Mouse (Mus musculus) kidney, adult 18-20 months (tissue): ENCODE data around the gene Ccdc85a.
"Not testable (repeated sequence)": the region's sequence is repeated elsewhere in the genome, so short reads cannot be mapped to it uniquely, and the experiment has no call there.

Source experiments
- DNase-seq: peaks from one replicate; pipeline ENCODE4 v3.0.0; 2021

Ccdc85a gene

DNA sequence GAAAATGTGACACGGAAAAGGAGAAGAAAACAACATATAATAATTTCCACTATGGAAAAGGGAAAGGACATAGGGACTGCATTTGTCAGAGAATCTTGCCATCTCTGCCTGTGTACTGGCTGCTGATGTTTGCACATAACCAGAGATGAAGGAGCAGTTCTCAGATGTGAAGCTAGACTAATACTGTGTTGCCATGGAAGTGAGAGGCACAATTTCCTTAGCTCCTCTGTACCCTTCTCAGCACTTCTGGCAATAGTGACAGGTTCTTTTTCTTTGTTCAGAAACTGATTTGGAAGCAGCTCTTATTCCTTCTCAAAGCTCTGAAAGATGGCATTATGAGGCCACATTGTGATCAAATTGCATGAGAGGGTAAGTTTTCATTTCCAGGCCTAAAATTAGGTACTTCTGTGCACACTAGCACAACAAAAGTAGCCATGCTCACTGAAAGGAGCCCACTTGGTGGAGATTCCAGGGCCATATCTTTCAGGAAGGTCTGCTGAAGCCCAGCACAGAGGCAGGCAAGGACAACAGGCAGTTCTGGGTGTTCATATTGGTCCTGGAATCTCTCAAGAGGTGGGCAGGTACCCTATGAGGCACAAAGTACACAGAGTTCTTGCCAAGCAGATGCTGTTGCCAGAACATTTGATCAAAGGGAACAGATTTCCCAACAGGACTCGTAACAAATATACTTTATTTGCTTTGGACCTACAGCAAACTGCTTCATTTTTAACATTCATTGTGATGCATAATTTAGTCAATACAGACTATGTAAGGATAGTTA lies 161.5 kb downstream of the Ccdc85a start:
- DNase-seq, result no peak

DNA sequence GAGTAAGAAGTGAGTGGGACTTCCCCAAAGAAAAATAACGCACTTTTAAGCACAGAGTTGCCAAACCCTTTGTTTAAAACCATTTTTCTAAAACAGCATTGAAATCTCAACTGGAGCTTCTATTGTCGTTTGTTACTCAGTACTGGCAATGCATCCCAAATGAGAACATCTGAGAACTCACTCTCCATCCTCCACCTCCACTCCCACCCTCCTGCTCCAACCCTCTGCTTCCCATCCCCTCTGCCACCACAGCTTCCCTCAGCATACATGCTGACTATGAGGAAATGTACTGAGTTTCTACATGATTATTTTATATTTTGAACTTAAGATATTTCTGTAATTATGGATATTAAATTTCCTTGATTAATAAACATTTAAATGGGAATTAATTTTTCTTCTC lies 168.3 kb downstream of the Ccdc85a start:
- no peak for DNase-seq

DNA sequence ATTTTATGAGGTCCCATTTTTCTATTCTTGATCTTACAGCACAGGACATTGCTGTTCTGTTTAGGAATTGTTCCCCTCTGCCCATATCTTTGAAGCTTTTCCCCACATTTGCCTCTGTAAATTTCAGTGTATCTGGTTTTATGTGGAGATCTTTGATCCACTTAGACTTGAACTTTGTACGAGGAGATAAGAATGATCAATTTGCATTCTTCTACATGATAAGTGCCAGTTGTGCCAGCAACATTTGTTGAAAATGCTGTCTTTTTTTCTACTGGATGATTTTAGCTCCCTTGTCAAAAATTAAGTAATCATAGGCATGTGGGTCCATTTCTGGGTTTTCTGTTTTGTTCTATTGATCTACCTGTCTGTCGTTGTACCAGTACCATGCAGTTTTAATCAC lies 174.2 kb downstream of the Ccdc85a start:
- DNase-seq, result not testable (repeated sequence)

DNA sequence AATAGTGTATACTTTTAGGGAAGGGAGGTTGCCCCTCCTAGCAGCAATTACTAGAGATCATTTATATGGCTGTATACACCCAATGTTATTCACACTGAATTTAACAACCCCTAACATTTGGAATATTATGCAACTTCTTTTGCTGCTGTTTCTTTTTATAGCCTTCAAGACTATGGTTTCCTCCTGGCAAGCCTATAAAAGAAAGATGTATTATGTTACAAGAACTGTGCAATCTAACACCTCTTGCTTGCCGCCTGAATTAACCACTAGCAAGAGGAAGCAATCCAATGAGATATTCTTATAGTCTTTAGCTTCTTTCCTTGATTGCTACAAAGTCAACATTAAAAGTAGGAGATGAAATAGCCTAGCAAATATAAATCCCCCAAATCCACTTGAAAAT lies 187.0 kb downstream of the Ccdc85a start:
- no peak for DNase-seq

DNA sequence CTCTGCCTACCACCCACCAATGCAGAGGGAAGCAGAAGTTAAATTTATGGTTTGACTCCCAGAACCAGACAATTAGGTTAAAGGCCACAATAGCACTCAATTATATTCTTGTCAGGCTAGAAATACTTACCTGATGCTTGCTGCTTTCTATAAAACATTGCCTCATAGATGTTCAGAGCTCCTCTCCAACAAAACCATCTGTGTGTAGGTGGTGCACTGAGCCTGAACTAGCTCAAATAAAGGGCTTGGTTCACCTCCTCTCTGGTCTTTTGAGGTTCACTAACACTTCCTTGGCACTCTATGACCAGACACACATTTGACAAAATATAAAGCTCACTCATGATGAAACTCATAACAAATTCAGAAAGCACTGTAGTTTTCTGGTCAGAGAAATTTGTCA lies 208.2 kb downstream of the Ccdc85a start:
- no peak for DNase-seq

DNA sequence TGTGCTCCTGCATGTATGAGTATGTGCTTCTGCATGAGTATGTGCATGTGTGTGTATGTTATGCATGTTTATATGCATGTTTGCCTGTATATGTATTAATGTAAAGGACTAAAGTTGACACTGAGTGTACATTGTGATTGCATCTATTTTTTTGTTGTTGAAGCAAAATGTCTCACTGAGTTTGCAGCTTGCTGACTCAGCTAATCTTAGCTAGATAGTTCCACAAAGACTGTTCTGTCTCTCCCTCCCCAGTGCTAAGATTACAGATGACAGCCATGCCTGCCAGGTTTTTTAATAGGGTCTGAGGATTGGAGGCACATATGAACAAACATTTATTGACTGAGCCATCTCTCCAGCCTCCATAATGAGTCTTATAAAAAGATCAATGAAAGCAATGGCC lies 209.5 kb downstream of the Ccdc85a start:
- no peak for DNase-seq

DNA sequence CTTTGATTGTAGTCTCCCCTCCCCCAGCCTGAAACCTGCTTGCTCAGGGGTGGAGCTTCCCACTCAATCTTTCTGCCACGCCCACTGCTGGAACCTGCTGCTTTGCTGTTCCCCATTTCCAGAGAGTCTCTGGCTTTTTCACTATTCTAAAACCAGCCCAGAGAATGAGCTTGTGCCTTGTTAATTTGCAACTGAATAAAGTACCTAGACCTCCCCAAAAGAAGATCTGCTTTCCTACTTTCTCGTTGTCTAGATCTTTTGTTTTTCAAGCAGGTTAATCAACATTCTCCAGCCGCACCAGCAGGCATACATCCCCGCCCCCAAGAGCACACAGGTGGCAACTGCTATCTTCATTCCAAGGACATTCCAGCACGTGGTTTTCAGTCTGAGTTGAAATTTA lies 212.7 kb downstream of the Ccdc85a start:
- DNase-seq, result not testable (repeated sequence)

DNA sequence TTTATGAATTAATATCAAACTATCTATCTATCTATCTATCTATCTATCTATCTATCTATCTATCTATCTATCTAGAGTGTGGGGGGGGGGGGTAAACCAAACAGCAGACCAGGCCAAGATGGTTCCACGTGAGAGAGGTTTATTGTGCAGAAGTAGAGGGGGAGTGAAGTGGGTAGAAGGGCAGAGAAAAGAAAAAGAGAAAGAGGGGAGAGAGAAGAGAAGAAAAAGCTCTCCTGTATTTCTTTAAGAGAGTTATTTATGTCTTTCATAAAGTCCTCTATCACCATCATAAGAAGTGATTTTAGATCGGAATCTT lies 218.2 kb downstream of the Ccdc85a start:
- DNase-seq, result no peak

DNA sequence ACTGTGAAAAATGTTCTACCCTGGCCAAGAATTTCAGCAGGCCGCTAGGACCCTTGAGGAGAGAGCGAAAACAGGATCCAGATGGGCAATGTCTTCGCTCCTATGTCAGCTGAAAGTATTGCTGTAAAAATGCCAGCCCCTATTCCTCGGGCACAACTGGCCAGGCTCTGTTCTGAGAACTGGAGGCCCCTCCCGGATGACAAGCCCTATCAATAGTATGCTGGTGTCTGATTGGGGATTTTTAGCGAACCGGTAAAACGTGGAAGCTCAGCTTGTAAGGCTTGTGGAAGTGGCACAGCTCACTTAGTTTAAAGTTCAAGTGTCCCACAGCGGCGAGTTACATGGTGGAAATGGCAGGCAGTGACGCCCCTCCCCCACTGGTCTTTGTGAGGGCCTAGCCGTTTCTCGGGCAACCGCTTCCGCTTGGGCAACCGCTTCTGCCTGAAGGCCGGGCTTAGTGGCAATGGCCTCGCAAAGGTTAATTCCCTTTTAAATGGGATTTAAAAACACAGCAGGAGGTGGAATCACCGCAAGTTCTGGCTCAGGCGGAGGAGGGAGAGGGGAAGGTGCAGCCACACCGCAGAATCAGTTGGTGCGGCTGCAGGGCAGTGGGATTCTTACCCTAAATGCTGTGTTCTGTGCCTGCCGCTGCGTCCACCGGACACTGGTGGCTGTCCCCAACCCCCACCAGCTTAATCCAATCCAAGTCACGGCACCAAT lies 218.8 kb downstream of the Ccdc85a start:
- DNase-seq, result peak; percentile 73

DNA sequence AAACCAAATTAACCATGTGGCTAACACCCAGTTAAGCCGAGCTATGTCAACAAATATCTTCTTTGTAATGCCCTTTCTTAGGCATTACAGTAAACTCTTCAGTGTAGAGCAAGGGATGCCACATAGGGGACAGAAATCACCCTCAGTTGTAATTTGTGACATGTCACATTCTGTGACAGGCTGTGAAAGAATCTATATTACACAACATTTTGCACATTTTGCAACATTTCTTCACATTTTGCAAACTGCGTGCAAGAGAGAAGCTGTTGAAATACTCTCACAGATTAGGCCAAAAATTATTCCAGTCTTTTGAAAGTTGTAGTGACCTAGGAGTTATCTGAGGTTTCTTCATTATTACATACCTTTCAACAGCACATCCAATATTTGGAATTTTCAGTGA lies 240.7 kb downstream of the Ccdc85a start:
- DNase-seq, result no peak

DNA sequence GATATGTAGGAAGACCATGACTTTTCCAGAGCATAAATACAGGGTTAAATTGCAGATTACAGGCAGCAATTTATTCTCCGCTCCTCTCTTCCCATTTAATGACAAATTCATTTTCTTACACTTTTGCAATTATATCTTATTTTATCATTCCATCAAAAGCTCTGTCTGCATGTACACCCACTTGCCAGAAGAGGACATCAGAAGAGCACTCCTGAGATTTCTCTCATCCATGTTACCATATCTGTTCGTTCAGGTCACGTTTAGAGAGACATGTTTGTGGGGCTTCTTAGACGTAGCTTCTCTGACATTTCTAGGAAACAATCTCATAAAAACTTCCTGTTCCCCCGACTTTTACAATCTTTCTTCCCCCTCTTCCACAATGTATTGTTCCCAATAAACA lies 242.2 kb downstream of the Ccdc85a start:
- DNase-seq, result no peak

DNA sequence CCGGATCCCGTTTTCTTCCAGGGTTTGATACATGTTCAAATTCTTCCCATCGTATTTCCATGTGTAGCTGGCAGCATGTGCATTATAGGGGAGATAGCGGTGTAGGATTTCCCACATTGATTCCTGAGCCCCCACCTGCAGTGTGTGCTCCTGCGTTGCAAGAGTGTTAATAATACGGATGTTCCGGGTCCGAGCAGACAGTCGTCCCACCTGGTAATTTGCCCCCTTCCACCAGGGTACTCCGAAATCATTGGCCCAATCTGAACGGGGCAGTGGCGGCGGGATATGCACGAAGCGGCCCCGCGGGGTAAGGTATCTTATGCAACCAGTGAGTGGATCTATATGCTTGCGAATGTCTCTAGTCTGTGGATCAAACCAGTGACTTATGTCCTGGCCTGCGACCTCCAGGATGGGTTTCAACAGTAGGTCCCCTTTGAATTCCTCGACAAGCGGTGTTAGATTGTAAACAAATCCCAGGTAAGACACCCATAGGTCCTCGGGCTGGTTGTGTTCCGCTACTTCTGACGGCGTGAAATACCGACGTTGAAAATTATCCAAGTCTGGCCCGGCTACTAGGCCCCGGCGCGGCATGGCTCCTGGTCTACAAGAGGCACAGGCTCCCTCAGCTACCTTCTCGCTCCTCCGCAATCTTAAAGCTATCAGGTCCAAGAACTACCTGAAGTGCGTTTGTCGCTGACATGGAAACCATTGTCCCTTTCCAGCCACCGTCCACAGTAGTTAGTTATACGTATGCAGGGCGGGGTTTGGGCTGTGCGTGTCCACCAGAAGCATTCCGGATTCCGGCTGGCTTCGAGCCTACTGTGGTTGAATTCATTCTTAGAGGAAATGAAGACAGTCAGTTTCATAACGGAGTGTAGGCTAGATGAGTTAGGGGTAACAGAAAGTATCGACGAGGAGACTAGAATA lies 244.6 kb downstream of the Ccdc85a start, which contains the start of gene Gm6685:
Gene Gm6685, minus strand, starts transcription at position 644 of the 927 bp plus-strand sequence.
- peak; percentile 2 for DNase-seq
